Mouse (Mus musculus) embryonic facial prominence, embryonic 11.5 days (tissue): ENCODE measurements around the gene Myh10. TPM values are rescaled to one million over a fixed set of nuclear protein-coding genes. Genes with fewer than 3 reads are reported as not detected.
"Not testable (repeated sequence)": the region's sequence is repeated elsewhere in the genome, so short reads cannot be mapped to it uniquely, and the experiment has no call there.

ENCODE experiments used
- ATAC-seq: fragments of 200-750 bp; cut with Nextera tagmentation; replicated peaks from 2 replicates; pipeline ENCODE4 v1.8.0; 2017; ENCODE audit warnings: low read depth; ENCODE audit not compliant: insufficient number of reproducible peaks, low FRiP score, low TSS enrichment
- DNase-seq: peaks from one replicate; pipeline ENCODE4 v3.0.0-alpha.2; 2015; ENCODE audit warnings: low spot score
- H3K27ac ChIP-seq: fragments of 300-500 bp; sonication (generic); replicated peaks from 2 replicates; pipeline ENCODE4 v1.5.1; 2014; ENCODE audit warnings: mild to moderate bottlenecking, low read depth, low read length, control low read depth
- H3K27me3 ChIP-seq: fragments of 300-500 bp; sonication (generic); 2 replicates; pipeline ENCODE4 v1.6.1; 2014; ENCODE audit warnings: mild to moderate bottlenecking, low read length, moderate library complexity, mixed read lengths; ENCODE audit not compliant: control insufficient read depth, insufficient read depth
- H3K36me3 ChIP-seq: fragments of 300-500 bp; sonication (generic); replicated peaks from 2 replicates; pipeline ENCODE4 v1.6.1; 2014; ENCODE audit warnings: low read depth, mild to moderate bottlenecking, low read length, moderate library complexity, mixed read lengths; ENCODE audit not compliant: control insufficient read depth, insufficient read depth
- H3K4me1 ChIP-seq: fragments of 300-500 bp; sonication (generic); 2 replicates; pipeline ENCODE4 v1.6.1; 2014; ENCODE audit warnings: low read length, mixed read lengths; ENCODE audit not compliant: control insufficient read depth, insufficient read depth
- H3K4me2 ChIP-seq: fragments of 300-500 bp; sonication (generic); 2 replicates; pipeline ENCODE4 v1.6.1; 2014; ENCODE audit warnings: low read depth, mild to moderate bottlenecking, control low read depth, low read length, moderate library complexity
- H3K4me3 ChIP-seq: fragments of 300-500 bp; sonication (generic); 2 replicates; pipeline ENCODE4 v1.5.1; 2014; ENCODE audit warnings: low read depth, low read length, control low read depth
- H3K9ac ChIP-seq: fragments of 300-500 bp; sonication (generic); replicated peaks from 2 replicates; pipeline ENCODE4 v1.6.1; 2014; ENCODE audit warnings: mild to moderate bottlenecking, control low read depth, low read length
- H3K9me3 ChIP-seq: fragments of 300-500 bp; sonication (generic); replicated peaks from 2 replicates; pipeline ENCODE4 v1.6.1; 2016; ENCODE audit warnings: mild to moderate bottlenecking, low read length, inconsistent platforms, mixed read lengths; ENCODE audit not compliant: control insufficient read depth
- whole genome bisulfite sequencing: fragments of 180-500 bp; shearing (Covaris S2); extraction: QIAGEN DNeasy Blood & Tissue Kit; methylation state at CpG from one replicate; pipeline ENCODE4 v1.1.7; 2014; 5-methylcytosine and 5-hydroxymethylcytosine counted together
- polyA plus RNA-seq: library from polyadenylated mRNA; unstranded; fragments of >200 nt; fragmentation: Nextera tagmentation; extraction: Ambion mirVana; gene quantifications from 2 replicates; pipeline ENCODE4 v1.2.1, GENCODE M21; 2014

Myh10 gene
- polyA plus RNA-seq, 1 experiment from 2014 or later, result 146 TPM

GRCm38 (mm10) chr11:68717171-68717840 lies 25.9 kb downstream of the Myh10 start:
- Histone ChIP-seq H3K27ac (no peak overlapping the region), H3K36me3 (no peaks in the 10 kb centered on the region), H3K4me2 (no peak overlapping the region), H3K9ac (no peak overlapping the region), H3K27me3 (no peaks in the 10 kb centered on the region), H3K4me1 (no peaks in the 10 kb centered on the region), H3K4me3 (no peak overlapping the region), H3K9me3 (no peaks in the 10 kb centered on the region)
- no peak for ATAC-seq
- no peak for DNase-seq
- 69% methylated on average over 16 of the region's 16 CpGs for WGBS

- no peak overlapping the region for H3K9ac ChIP-seq
- no peaks in the 10 kb centered on the region; the same call in 1 of the 2 replicates for H3K36me3 ChIP-seq
- ATAC-seq, result no peak
These were observed 27.8 kb downstream of the Myh10 start for GRCm38 (mm10) chr11:68719096-68719648.

GRCm38 (mm10) chr11:68719774-68720173 lies 28.4 kb downstream of the Myh10 start:
- Histone ChIP-seq H3K4me3 (no peak overlapping the region), H3K36me3 (no peaks in the 10 kb centered on the region; the same call in 1 of the 2 replicates), H3K27ac (no peak overlapping the region), H3K9me3 (no peaks in the 10 kb centered on the region), H3K4me1 (no peaks in the 10 kb centered on the region), H3K4me2 (no peak overlapping the region), H3K27me3 (no peaks in the 10 kb centered on the region), H3K9ac (no peak overlapping the region)
- DNase-seq (no peak), ATAC-seq (no peak)
- 85% methylated on average over 5 of the region's 5 CpGs for WGBS

More at GRCm38 (mm10) chr11:68719096-68719648, 27.8 kb downstream of the Myh10 start:
- no peak overlapping the region for H3K4me3 ChIP-seq
- no peak overlapping the region for H3K4me2 ChIP-seq
- H3K4me1 ChIP-seq, result no peaks in the 10 kb centered on the region
- no peaks in the 10 kb centered on the region for H3K9me3 ChIP-seq
- no peak overlapping the region for H3K27ac ChIP-seq
- no peaks in the 10 kb centered on the region for H3K27me3 ChIP-seq
- no peak for DNase-seq
- WGBS, result 79% methylated on average over 4 of the region's 4 CpGs

- no peaks in the 10 kb centered on the region for H3K27me3 ChIP-seq
- no peak overlapping the region for H3K27ac ChIP-seq
- ATAC-seq (no peak), DNase-seq (peak; percentile 18)
- no peak overlapping the region for H3K4me2 ChIP-seq
- H3K4me1 ChIP-seq, result no peaks in the 10 kb centered on the region
- H3K9me3 ChIP-seq, result no peaks in the 10 kb centered on the region
- no peak overlapping the region for H3K9ac ChIP-seq
- H3K36me3 ChIP-seq, result peaks cover 3% of the 10 kb centered on the region
- no peak overlapping the region for H3K4me3 ChIP-seq
These were observed 32.8 kb downstream of the Myh10 start for GRCm38 (mm10) chr11:68724117-68724516.

GRCm38 (mm10) chr11:68728693-68729092 lies 37.3 kb downstream of the Myh10 start:
- Histone ChIP-seq H3K36me3 (peaks cover 3% of the 10 kb centered on the region), H3K4me1 (no peaks in the 10 kb centered on the region), H3K9me3 (no peaks in the 10 kb centered on the region), H3K9ac (no peak overlapping the region), H3K4me3 (no peak overlapping the region), H3K27ac (no peak overlapping the region), H3K27me3 (no peaks in the 10 kb centered on the region), H3K4me2 (no peak overlapping the region)
- ATAC-seq (no peak), DNase-seq (no peak)
- 85% methylated on average over 3 of the region's 3 CpGs for WGBS

DNA sequence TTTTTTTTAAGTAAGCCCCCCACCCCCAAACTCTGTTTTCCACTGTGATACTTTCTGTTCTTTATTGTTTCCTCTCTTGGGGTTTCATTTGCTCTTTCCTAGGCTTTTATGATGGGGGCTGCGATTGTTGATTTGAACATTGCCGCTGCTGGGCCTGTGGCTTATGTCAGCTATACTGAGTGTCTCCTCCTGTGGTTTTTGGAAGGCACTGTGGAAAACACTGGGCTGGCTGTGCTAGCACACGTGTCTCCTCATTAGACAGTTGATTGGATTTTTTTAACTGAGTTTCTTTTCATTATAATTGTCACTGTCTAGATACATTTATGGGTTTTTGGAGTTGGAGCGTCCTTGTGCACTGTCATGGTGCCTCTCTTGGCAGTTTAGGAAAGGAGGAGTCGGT lies 39.4 kb downstream of the Myh10 start:
- Histone ChIP-seq H3K4me3 (no peak overlapping the region), H3K9me3 (no peaks in the 10 kb centered on the region), H3K36me3 (peaks cover 6% of the 10 kb centered on the region), H3K4me1 (no peaks in the 10 kb centered on the region), H3K4me2 (no peak overlapping the region), H3K27ac (no peak overlapping the region), H3K9ac (no peak overlapping the region), H3K27me3 (no peaks in the 10 kb centered on the region)
- DNase-seq (no peak), ATAC-seq (no peak)
- WGBS, result 89% methylated on average over 5 of the region's 5 CpGs

DNA sequence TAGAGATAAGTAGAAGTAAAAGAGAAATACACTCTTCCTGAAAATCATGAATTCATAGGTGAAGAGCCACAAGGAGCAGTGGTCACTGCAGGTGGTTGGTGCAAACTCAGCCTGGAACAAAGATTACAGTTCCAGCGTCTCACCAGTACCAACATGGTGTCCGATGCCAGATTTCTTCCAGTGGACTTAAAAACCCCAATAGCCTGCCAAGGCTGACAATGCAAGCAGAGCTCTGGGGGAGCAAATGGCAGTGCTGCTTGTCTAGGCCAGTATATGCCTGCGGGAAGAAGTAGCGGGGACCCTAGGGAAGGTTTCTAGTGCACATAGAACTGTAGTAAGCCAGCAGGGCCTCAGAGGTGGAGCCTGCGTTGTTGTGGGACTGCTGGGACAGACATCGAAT lies 40.7 kb downstream of the Myh10 start:
- H3K27me3 ChIP-seq, result no peaks in the 10 kb centered on the region
- H3K4me1 ChIP-seq, result no peaks in the 10 kb centered on the region
- no peak overlapping the region for H3K4me3 ChIP-seq
- DNase-seq (no peak), ATAC-seq (no peak)
- 92% methylated on average over 6 of the region's 6 CpGs for WGBS
- H3K27ac ChIP-seq, result no peak overlapping the region
- peaks cover 6% of the 10 kb centered on the region for H3K36me3 ChIP-seq
- no peak overlapping the region for H3K9ac ChIP-seq
- no peaks in the 10 kb centered on the region for H3K9me3 ChIP-seq
- no peak overlapping the region for H3K4me2 ChIP-seq

DNA sequence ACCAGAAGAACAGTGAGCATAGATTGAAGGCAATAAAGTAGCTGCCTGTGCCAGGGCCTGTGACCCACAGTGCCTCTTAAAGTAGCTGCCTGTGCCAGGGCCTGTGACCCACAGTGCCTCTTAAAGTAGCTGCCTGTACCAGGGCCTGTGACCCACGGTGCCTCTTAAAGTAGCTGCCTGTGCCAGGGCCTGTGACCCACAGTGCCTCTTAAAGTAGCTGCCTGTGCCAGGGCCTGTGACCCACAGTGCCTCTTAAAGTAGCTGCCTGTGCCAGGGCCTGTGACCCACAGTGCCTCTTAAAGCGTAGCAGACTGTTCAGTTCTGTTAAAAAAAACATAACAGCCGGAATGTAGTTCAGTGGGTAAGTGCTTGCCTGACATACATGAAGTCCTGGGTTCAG lies 42.0 kb downstream of the Myh10 start:
- not testable (repeated sequence) for H3K36me3 ChIP-seq, H3K4me1 ChIP-seq, ATAC-seq, H3K9me3 ChIP-seq, H3K27ac ChIP-seq, H3K27me3 ChIP-seq, H3K9ac ChIP-seq, DNase-seq, H3K4me2 ChIP-seq, H3K4me3 ChIP-seq
- WGBS, result 88% methylated on average over 3 of the region's 3 CpGs
